Mouse (Mus musculus): Measurements from ENCODE around the gene Frmd5.
"Not testable (repeated sequence)": the region's sequence is repeated elsewhere in the genome, so short reads cannot be mapped to it uniquely, and the experiment has no call there.

DNA sequence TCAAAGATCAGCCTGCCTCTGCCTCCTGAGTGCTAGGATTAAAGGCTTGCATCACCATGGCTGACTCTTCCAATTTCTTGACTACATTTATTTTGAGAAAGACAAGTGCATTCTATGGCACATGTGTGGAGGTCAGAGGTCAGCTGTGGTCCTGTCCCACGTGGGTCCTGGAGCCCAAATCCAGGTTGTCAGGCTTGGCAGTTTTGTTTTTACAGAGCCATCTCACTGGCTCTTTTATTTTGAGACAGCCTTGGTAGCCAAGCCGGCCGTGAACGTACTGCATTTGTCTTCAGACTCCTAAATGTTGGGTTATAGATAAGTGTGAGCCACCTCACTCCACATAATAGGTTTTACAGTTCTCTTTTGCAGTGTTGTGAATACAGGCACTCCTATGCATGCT lies 288.2 kb downstream of the Frmd5 start:
- not testable (repeated sequence) for TF ChIP-seq CTCF (IDR thresholded peaks at IDR 0.05; ENCODE audit: borderline replicate concordance, control insufficient read depth, extremely low read depth, insufficient read depth, low read length, poor library complexity); POLR2A (IDR thresholded peaks at IDR 0.05; ENCODE audit: control insufficient read depth, extremely low read depth, insufficient read depth, low read length, poor library complexity)

All from thymus, adult 2 months (tissue).